Mouse (Mus musculus) cerebellum, postnatal 10 days (tissue): ENCODE measurements around the gene Bcl2l2.

Source experiments
- DNase-seq, 2 experiments: peaks; one replicate each; pipeline ENCODE4 v3.0.0; 2021; ENCODE audit warnings: mixed read lengths in 2 of 2

Bcl2l2 gene

GRCm38 (mm10) chr14:54937361-54938182 is 54.4 kb downstream of the Bcl2l2 start:
- DNase-seq, result no peak
